Mouse (Mus musculus) 416B (cell line): ENCODE results near the gene Gpr34.
A peak's percentile ranks its signal among the peaks of the same experiment; 100 is the strongest.

Experiments used
- DNase-seq: peaks from one replicate; pipeline ENCODE4 v3.0.0; 2011; ENCODE audit warnings: low read depth

The Gpr34 gene

DNA sequence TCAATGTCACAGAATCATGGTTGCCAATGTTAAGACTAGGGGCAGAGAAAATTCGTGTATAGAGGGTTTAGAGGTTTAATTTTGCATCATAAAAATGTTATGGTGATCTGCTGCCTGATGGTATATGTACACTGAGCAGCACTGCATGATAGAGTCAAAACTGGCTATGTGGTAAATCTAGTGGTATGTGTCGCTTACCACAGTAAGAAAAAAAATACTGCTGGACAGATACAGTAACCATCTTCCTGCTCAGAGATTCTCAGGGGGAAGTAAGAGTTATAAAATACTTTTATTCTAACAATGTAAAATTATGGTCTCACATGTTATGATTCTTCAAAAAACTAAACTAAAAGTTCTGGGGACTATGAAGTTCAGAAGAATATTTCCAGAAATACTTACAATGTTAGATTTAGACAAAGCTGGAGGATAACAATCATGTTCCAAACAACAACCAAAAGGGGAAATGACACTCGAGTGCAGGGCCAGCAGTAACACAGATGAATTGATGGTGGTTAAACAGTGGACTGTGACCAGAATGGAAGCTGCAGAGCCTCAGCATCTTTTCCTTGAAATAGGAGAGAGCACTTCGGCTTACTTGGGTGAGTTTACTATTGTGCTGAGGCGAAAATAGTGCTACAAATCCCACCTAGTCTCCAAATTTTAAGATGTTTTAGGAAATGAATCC, at the start of gene Gpr34:
TSS of gene Gpr34 (plus strand) at position 491 of the 685 bp plus-strand sequence.
- DNase-seq = peak; percentile 29

DNA sequence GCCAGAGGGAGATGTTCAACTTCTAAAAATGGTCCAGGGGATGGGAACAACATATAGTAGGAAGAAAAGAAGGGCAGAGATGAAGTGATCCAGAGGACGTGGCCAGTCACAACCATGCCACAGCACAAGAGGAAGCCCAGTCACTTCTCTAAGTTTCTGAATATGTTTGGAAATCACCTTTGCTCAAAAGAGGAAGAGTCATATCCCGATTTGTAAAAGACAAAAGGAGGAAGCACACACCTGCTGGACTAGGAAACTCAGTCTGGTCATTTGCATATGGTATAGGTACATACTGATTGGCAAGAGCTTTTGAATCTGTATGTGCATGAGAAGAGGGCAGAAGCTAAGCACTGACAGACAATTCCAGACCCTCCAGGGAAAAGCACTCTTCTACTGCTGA, 32.5 kb upstream of the Gpr34 start:
- DNase-seq = no peak

DNA sequence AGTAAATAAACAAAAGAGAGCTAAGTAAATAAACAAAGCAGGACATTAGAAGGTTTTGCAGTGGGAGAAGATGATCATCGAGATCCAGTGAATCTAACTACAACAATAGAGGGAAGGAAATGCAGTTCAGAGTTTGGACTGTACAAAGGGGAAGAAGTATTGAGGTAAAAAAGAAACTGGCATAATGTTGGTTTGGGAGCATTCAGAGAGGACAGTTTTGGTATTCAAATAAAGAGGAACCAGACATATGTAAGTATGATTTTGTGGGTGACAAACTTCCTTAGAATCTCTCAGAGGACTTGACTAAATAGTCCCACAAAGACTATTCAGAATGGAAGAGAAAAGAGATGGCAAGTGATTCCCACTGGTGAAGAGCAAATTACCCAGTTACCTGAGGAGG, 31.9 kb upstream of the Gpr34 start:
- no peak for DNase-seq

DNA sequence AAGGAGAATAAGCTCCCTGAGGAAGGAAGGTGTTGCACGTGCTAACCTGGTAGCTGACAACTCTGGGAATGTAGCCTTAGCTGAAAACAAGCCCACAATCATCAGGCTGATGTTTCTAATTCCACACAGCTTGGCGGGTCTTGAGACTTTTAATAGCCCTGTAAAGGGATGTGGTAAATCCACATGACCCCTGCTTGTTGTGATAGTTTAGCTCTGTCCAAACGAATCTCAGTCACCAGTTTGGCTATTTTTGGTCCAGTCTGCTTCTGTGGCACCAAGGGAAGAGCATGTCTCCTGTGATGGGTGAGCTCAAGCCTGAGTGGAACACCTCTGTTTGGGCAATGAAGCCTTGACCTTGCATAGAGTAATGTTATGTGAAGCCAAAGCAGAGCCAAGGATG, 25.1 kb upstream of the Gpr34 start:
- DNase-seq = no peak

- no peak for DNase-seq
These were observed 24.1 kb upstream of the Gpr34 start for GRCm38 (mm10) chrX:13607752-13608151.

DNA sequence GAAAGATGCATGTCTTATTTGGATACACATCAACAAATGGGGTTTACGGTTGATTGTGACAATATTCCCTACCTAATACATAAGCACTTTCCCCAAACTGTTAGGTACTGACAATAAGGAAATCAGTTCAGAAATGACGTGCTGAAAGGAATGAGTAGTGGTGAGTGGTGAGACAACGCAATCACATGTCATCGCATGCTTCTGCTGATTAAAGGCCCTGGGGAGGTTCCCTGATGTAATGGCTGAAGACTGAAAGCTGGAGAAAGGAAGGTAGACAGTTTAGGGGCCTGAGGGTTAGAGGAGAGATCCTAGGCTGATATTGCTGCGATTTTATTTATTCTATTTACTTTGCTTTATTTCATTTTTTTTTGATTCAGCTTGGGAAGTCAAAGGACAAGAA, 20.8 kb upstream of the Gpr34 start:
- DNase-seq = no peak

DNA sequence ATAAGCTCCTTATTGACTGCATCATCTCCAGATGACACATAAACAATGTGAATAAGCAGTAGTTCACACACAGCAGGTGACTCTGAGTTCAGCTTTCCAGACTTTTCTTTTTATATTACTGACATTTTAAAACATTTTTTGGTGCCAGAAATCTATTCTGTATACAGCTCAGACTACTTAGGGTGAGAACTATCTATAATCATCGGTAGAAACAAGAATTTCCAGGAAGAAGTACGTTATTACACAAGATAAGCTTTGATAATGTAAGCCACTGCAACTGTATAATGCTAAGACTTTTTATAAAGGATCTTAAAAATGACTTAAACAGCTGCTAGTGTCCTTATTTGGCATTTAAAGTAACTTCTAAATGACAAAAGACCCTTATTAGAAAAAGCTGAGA, 19.8 kb upstream of the Gpr34 start:
- DNase-seq = no peak

- DNase-seq = no peak
These were observed 15.2 kb upstream of the Gpr34 start for GRCm38 (mm10) chrX:13616726-13617125.

GRCm38 (mm10) chrX:13617294-13617693, 14.6 kb upstream of the Gpr34 start:
- peak; percentile 36 for DNase-seq

GRCm38 (mm10) chrX:13618476-13618875, 13.4 kb upstream of the Gpr34 start:
- no peak for DNase-seq

DNA sequence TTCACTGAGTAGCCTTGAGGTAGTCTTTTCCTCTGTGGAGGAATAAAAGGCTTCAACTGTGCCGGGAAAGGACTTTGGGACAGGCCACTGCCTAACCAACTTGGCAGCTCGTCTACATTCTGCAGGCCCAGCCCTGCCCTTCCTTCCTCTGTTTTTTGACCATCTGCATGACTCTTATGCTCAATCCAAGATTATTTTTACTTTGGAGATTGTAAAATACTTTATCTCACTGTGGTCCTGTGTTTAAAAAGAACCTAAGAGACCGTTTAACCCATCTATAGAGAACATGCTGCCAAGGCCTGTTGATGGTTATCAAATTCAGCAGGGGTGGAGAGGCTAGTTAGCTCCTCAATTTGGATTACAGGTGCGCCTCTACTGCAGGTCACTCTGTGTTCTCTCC, 10.4 kb upstream of the Gpr34 start:
- no peak for DNase-seq

DNA sequence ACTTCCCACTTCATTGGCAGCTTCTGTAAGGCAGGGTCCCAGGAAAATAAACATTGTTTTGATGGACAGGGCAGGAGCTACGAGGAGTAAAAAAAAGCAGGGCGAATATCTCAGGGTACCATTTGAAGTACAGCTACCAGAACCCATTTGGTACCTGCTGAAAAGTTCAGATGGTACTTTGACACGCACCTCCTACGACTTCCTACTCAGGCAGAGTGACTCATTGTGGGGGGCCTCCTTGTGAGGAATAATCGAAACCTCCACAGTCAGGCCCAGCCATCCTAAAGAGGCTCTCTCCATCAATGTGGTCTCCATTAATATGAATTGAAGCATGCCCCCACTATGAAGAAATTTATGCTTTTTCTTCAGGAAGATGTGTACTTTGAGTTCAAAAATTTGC, 9.2 kb upstream of the Gpr34 start:
- DNase-seq = no peak

GRCm38 (mm10) chrX:13636398-13636797, 4.5 kb downstream of the Gpr34 start:
- peak; percentile 22 for DNase-seq

GRCm38 (mm10) chrX:13638894-13639293, 7.0 kb downstream of the Gpr34 start:
- DNase-seq = no peak

GRCm38 (mm10) chrX:13651889-13652288, 20.0 kb downstream of the Gpr34 start:
- DNase-seq = no peak

- DNase-seq = peak; percentile 73
These were observed 20.4 kb downstream of the Gpr34 start for GRCm38 (mm10) chrX:13652291-13652690.

GRCm38 (mm10) chrX:13655005-13655421, 23.1 kb downstream of the Gpr34 start:
- peak; percentile 80 for DNase-seq

DNA sequence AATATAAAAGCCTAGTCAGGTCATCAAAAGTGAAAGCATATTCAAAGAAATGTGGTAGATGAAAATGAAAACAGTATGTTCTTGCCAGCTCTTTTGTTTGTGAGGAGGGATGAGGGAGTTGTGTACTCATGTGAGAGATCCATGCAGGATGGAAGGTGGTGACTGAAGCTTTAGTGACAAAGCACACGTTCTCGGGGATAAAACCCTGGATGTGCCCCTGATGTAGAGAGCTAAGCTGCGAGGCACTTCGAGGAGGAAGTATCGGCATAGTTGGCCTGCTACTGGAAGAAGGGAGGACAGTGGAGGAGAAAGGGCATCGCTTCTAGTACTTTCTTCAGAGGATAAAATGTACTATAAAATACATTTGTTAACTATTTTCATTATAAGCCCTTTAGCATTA, 24.0 kb downstream of the Gpr34 start:
- peak; percentile 17 for DNase-seq

GRCm38 (mm10) chrX:13656721-13657120, 24.8 kb downstream of the Gpr34 start:
- DNase-seq = peak; percentile 75

DNA sequence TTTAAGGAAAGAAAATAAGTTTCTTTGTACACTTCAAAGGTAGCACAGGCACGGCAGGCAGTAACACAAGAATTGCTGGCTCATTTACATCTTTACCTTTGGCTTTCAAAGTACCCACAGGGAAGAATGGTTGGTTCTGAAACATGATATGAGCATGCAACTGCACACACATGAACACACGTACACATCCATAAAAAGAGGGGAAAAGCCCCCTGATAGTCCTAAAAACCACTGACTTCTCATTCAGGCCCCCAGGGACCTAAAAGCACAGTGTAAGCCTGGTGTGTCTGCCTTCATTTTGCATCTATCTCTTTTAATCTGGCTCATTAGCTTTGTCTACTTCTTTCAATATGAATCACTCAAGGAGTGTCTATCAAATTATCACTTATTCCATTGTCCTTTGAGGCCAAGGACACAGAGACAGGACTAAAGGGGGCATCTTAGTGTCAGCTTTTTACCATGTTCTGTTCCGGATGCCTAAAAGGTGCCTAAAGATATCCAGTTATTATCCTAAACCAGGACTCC, 26.8 kb downstream of the Gpr34 start:
- DNase-seq = no peak

DNA sequence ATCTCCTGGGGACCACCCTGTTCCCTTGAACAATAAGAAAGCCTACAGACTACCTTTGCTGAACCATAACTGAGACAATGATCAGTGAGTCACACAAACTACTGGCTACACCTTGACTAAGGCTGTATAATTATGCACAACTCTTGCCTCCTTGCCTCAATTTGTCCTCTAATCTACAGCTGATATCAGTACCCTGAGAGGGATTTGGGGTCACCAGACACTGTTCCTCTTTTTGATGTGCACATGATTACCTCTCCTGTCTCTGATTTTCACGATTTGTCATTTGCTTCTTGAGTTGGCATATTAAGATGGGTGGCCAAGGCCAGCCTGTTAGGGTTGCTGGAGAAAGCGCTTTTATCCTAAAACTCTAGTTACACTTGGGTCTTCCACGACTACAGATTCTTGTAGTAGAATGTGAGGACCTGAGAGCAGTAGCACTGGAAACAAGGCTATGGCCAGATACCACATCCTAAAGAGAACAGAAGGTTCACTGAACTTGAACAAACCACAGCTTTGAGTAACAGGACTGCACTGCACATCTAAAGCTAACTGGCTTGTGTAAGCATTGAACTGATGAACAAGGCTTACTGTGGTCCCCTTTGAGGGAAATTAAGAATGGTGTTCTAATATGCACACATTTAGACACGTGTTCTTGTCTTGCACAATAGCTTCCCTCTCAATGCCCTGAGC, 27.5 kb downstream of the Gpr34 start:
- peak; percentile 13 for DNase-seq

DNA sequence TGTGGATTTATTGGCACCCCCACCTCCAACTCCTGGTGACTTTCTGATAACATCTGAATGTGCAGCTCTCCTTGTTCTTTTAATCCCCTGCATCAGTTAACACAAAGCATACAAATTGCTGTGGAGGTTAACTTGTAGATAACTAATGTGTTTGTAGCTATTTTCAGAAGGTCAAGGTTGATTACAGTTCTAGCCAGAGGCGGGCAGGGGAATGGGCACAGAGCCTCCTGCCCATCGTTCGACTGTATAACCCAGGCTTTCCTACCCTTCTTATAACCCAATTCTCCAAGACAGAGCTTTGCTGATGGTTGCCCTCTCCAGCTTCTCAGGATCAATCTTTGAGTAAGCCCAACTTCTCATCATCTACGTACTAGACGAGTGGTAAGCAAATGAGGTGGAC, 29.2 kb downstream of the Gpr34 start, which contains the start of gene Gpr82:
TSS of gene Gpr82 (plus strand) at position 301 of the 400 bp plus-strand sequence.
- no peak for DNase-seq

DNA sequence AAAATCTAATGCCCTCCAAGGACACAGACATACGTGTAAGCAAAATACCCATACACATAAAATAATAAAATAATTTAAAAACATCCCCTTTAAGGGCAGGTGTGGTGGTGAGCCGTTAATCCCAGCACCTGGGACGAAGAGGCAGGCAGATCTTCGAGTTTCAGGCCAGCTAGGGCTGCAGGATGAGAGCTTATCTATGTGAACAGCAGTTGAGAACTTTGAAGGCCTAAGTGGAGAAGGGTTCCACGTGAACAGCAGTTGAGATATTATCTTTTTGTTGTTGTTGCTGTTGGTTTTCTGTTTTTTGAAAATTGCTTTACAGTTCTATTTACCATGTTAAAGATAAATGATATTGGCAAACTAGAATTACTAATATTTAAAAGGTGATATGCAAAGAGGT, 37.0 kb downstream of the Gpr34 start:
- no peak for DNase-seq
